Mouse (Mus musculus) midbrain, embryonic 10.5 days (tissue): ENCODE measurements around the gene Cdk2ap2. TPM values are rescaled to one million over a fixed set of nuclear protein-coding genes. Genes with fewer than 3 reads are reported as not detected.

Experiments
- DNase-seq: peaks from one replicate; pipeline ENCODE4 v3.0.0-alpha.2; 2017; ENCODE audit warnings: low spot score
- H3K27ac ChIP-seq: fragments of 300-500 bp; sonication (generic); replicated peaks from 2 replicates; pipeline ENCODE4 v1.5.1; 2016; ENCODE audit warnings: mild to moderate bottlenecking
- H3K27me3 ChIP-seq: fragments of 300-500 bp; sonication (generic); 2 replicates; pipeline ENCODE4 v1.6.1; 2016; ENCODE audit warnings: low read depth, mild to moderate bottlenecking; ENCODE audit not compliant: poor library complexity, severe bottlenecking
- H3K36me3 ChIP-seq: fragments of 300-500 bp; sonication (generic); 2 replicates; pipeline ENCODE4 v1.6.1; 2016; ENCODE audit warnings: mild to moderate bottlenecking, moderate library complexity
- H3K4me1 ChIP-seq: fragments of 300-500 bp; sonication (generic); 2 replicates; pipeline ENCODE4 v1.6.1; 2016
- H3K4me3 ChIP-seq: fragments of 300-500 bp; sonication (generic); 2 replicates; pipeline ENCODE4 v1.5.1; 2016; ENCODE audit warnings: mild to moderate bottlenecking, moderate library complexity
- H3K9me3 ChIP-seq: fragments of 300-500 bp; sonication (generic); replicated peaks from 2 replicates; pipeline ENCODE4 v1.6.1; 2016; ENCODE audit warnings: mild to moderate bottlenecking
- WGBS: fragments of 180-500 bp; shearing (Covaris S2); methylation state at CpG from one replicate; pipeline ENCODE4 v1.1.7; 2016; 5-methylcytosine and 5-hydroxymethylcytosine counted together
- polyA plus RNA-seq: library from polyadenylated mRNA; unstranded; fragments of >200 nt; fragmentation: Nextera tagmentation; extraction: Ambion mirVana; gene quantifications from 2 replicates; pipeline ENCODE4 v1.2.1, GENCODE M21; 2016

The Cdk2ap2 gene
- polyA plus RNA-seq, 1 experiment from 2014 or later: 82.5 TPM

- under 1% methylated on average over 52 of the region's 52 CpGs for WGBS
- peaks cover 19% of the 10 kb centered on the region for H3K36me3 ChIP-seq
- peaks cover 60% of the 10 kb centered on the region for H3K4me1 ChIP-seq
Observed at GRCm38 (mm10) chr19:4100718-4101261, 3.8 kb downstream of the Cdk2ap2 start.

GRCm38 (mm10) chr19:4101466-4101865, 4.5 kb downstream of the Cdk2ap2 start:
- Histone ChIP-seq H3K27ac (peak overlapping the region; percentile 78), H3K36me3 (peaks cover 19% of the 10 kb centered on the region), H3K9me3 (no peaks in the 10 kb centered on the region; the same call in 1 of the 2 replicates), H3K4me1 (peaks cover 53% of the 10 kb centered on the region), H3K4me3 (peak overlapping the region; percentile 70), H3K27me3 (peaks cover 46% of the 10 kb centered on the region)
- 55% methylated on average over 6 of the region's 6 CpGs for WGBS
- no peak for DNase-seq

More at GRCm38 (mm10) chr19:4100718-4101261, 3.8 kb downstream of the Cdk2ap2 start:
- Histone ChIP-seq H3K27me3 (peaks cover 46% of the 10 kb centered on the region), H3K4me3 (peak overlapping the region; percentile 70), H3K27ac (peak overlapping the region; percentile 78), H3K9me3 (no peaks in the 10 kb centered on the region; the same call in 1 of the 2 replicates)
- peak; percentile 72 for DNase-seq

- Histone ChIP-seq H3K27ac (no peak overlapping the region), H3K4me3 (peak overlapping the region; percentile 70; the same call in 1 of the 2 replicates), H3K36me3 (peaks cover 19% of the 10 kb centered on the region), H3K4me1 (peaks cover 50% of the 10 kb centered on the region), H3K9me3 (no peaks in the 10 kb centered on the region; the same call in 1 of the 2 replicates), H3K27me3 (peaks cover 46% of the 10 kb centered on the region)
- WGBS: 82% methylated on average over 2 of the region's 2 CpGs
- DNase-seq: no peak
Observed at GRCm38 (mm10) chr19:4102049-4102448, 5.1 kb downstream of the Cdk2ap2 start.

- whole genome bisulfite sequencing: 93% methylated on average over 12 of the region's 12 CpGs
- Histone ChIP-seq H3K27me3 (peaks cover 46% of the 10 kb centered on the region), H3K4me3 (no peak overlapping the region), H3K4me1 (peaks cover 45% of the 10 kb centered on the region), H3K36me3 (peaks cover 20% of the 10 kb centered on the region), H3K27ac (no peak overlapping the region), H3K9me3 (no peaks in the 10 kb centered on the region; the same call in 1 of the 2 replicates)
- DNase-seq: no peak
Observed at GRCm38 (mm10) chr19:4102626-4103025, 5.6 kb downstream of the Cdk2ap2 start.

- H3K4me1 ChIP-seq: peaks cover 38% of the 10 kb centered on the region
- no peak overlapping the region for H3K27ac ChIP-seq
- DNase-seq: no peak
- H3K4me3 ChIP-seq: no peak overlapping the region
- peaks cover 46% of the 10 kb centered on the region for H3K27me3 ChIP-seq
- peaks cover 21% of the 10 kb centered on the region for H3K36me3 ChIP-seq
- WGBS: 93% methylated on average over 18 of the region's 18 CpGs
- H3K9me3 ChIP-seq: no peaks in the 10 kb centered on the region; the same call in 1 of the 2 replicates
Observed at GRCm38 (mm10) chr19:4103294-4103693, 6.3 kb downstream of the Cdk2ap2 start.

- H3K36me3 ChIP-seq: peaks cover 21% of the 10 kb centered on the region
- no peak for DNase-seq
- H3K4me3 ChIP-seq: no peak overlapping the region
- H3K4me1 ChIP-seq: peaks cover 33% of the 10 kb centered on the region
- peaks cover 46% of the 10 kb centered on the region for H3K27me3 ChIP-seq
- WGBS: 85% methylated on average over 3 of the region's 3 CpGs
- H3K27ac ChIP-seq: no peak overlapping the region
- H3K9me3 ChIP-seq: no peaks in the 10 kb centered on the region; the same call in 1 of the 2 replicates
Observed at GRCm38 (mm10) chr19:4103792-4104191, 6.8 kb downstream of the Cdk2ap2 start.

GRCm38 (mm10) chr19:4104675-4105194, 7.8 kb downstream of the Cdk2ap2 start:
- H3K4me3 ChIP-seq: no peak overlapping the region
- no peak overlapping the region for H3K27ac ChIP-seq
- H3K4me1 ChIP-seq: peaks cover 24% of the 10 kb centered on the region
- peaks cover 38% of the 10 kb centered on the region for H3K27me3 ChIP-seq
- no peak for DNase-seq
- WGBS: 92% methylated on average over 16 of the region's 16 CpGs
- no peaks in the 10 kb centered on the region; the same call in 1 of the 2 replicates for H3K9me3 ChIP-seq
- peaks cover 21% of the 10 kb centered on the region for H3K36me3 ChIP-seq

- H3K4me3 ChIP-seq: no peak overlapping the region
- H3K9me3 ChIP-seq: no peaks in the 10 kb centered on the region; the same call in 1 of the 2 replicates
- H3K4me1 ChIP-seq: peaks cover 4% of the 10 kb centered on the region
- H3K36me3 ChIP-seq: peaks cover 32% of the 10 kb centered on the region
- no peak overlapping the region for H3K27ac ChIP-seq
- H3K27me3 ChIP-seq: peaks cover 19% of the 10 kb centered on the region
- WGBS: 95% methylated on average over 14 of the region's 14 CpGs
- DNase-seq: no peak
Observed at GRCm38 (mm10) chr19:4106654-4107053, 9.7 kb downstream of the Cdk2ap2 start.

GRCm38 (mm10) chr19:4108535-4108934, 11.6 kb downstream of the Cdk2ap2 start:
- Histone ChIP-seq H3K36me3 (peaks cover 45% of the 10 kb centered on the region), H3K4me1 (no peaks in the 10 kb centered on the region), H3K27ac (no peak overlapping the region), H3K27me3 (peaks cover under 1% of the 10 kb centered on the region; the same call in 1 of the 2 replicates), H3K4me3 (no peak overlapping the region), H3K9me3 (no peaks in the 10 kb centered on the region; the same call in 1 of the 2 replicates)
- DNase-seq: no peak
- 89% methylated on average over 9 of the region's 9 CpGs for WGBS

GRCm38 (mm10) chr19:4112063-4112960, 15.3 kb downstream of the Cdk2ap2 start:
- Histone ChIP-seq H3K9me3 (no peaks in the 10 kb centered on the region), H3K27me3 (no peaks in the 10 kb centered on the region), H3K4me1 (no peaks in the 10 kb centered on the region), H3K27ac (no peak overlapping the region), H3K36me3 (peaks cover 70% of the 10 kb centered on the region), H3K4me3 (no peak overlapping the region)
- WGBS: 94% methylated on average over 26 of the region's 26 CpGs
- DNase-seq: no peak

- Histone ChIP-seq H3K4me1 (no peaks in the 10 kb centered on the region), H3K4me3 (no peak overlapping the region), H3K27ac (no peak overlapping the region), H3K36me3 (peaks cover 78% of the 10 kb centered on the region), H3K9me3 (no peaks in the 10 kb centered on the region), H3K27me3 (no peaks in the 10 kb centered on the region)
- DNase-seq: no peak
- 89% methylated on average over 13 of the region's 13 CpGs for WGBS
Observed at GRCm38 (mm10) chr19:4113186-4113805, 16.3 kb downstream of the Cdk2ap2 start.

GRCm38 (mm10) chr19:4113806-4114230, 16.8 kb downstream of the Cdk2ap2 start:
- Histone ChIP-seq H3K36me3 (peaks cover 78% of the 10 kb centered on the region), H3K27ac (no peak overlapping the region), H3K27me3 (no peaks in the 10 kb centered on the region), H3K4me1 (no peaks in the 10 kb centered on the region), H3K4me3 (no peak overlapping the region), H3K9me3 (no peaks in the 10 kb centered on the region)
- WGBS: 68% methylated on average over 5 of the region's 5 CpGs
- no peak for DNase-seq
